Mouse (Mus musculus): ENCODE measurements around the gene Kcnj2. TPM values are rescaled to one million over a fixed set of nuclear protein-coding genes. Genes with fewer than 3 reads are reported as not detected.
A peak's percentile ranks its signal among the peaks of the same experiment; 100 is the strongest.

Kcnj2 gene
- total RNA-seq (2017) = 68.8 and 69.0 TPM in 2 replicates

DNA sequence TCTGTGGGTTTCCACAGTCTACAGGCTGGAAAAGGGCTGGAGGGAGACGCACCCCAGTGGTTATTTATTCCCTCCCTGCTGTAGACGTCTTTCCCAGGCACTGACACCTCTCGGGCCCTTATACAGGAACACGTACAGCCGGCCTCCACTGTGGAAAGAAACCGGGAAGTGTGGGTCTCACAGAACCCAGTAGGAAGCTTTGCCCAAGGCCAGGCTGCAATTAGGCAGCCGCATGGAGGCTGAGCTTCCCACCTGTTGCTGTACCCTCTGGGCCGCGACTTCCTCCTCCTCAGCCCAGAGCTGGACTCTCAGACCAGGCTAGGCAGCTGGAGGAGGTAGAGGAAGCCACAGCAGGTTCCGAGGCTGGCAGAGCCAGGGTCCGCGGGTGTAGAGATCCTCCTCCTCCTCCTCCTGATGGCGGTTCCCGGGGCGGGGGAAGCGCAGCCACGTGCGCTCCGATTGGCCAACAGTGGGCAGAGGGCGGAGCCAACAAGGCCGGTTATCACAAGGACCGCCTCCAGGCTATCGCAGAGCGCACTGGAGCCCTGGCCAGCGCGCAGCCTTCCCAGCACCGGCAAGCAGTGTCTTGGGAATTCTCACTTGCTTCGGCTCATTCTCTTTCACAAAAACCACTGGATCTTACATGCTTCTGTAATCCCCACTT, at the start of gene Kcnj2:
Kcnj2 (plus strand) TSS at position 530 of the 664 bp plus-strand sequence.
- peak; percentile 93 for ATAC-seq (ENCODE audit: extremely low read depth, insufficient number of reproducible peaks, low FRiP score, poor library complexity, severe bottlenecking)

- ATAC-seq (ENCODE audit: extremely low read depth, insufficient number of reproducible peaks, low FRiP score, poor library complexity, severe bottlenecking) = no peak
Observed at GRCm38 (mm10) chr11:111016206-111016605, 49.8 kb upstream of the Kcnj2 start.

- no peak for ATAC-seq (ENCODE audit: extremely low read depth, insufficient number of reproducible peaks, low FRiP score, poor library complexity, severe bottlenecking)
Observed at GRCm38 (mm10) chr11:111020211-111020610, 45.8 kb upstream of the Kcnj2 start.

GRCm38 (mm10) chr11:111022681-111023281, 43.2 kb upstream of the Kcnj2 start:
- no peak for ATAC-seq (ENCODE audit: extremely low read depth, insufficient number of reproducible peaks, low FRiP score, poor library complexity, severe bottlenecking)

DNA sequence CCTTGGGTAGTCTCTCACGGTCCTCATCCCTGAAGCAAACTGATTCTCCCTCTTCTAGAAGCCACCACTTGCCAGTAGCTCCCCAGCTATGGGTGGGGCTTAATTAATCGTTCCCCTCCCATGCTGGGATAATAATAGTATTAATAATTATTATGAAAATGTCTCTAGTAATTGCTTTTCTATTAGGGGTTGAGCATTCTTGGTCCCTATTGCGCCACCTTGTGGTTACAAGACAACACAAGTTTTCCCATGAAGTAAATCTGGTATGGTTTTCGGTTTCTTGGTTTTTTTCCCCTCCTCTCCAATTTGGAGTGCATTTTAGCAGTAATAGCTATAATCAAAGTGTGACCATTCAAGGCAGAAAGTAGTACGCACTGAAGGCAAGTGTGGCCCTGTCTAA, 23.8 kb upstream of the Kcnj2 start:
- ATAC-seq (ENCODE audit: extremely low read depth, insufficient number of reproducible peaks, low FRiP score, poor library complexity, severe bottlenecking) = peak; percentile 44; the same call in 1 of the 2 replicates

DNA sequence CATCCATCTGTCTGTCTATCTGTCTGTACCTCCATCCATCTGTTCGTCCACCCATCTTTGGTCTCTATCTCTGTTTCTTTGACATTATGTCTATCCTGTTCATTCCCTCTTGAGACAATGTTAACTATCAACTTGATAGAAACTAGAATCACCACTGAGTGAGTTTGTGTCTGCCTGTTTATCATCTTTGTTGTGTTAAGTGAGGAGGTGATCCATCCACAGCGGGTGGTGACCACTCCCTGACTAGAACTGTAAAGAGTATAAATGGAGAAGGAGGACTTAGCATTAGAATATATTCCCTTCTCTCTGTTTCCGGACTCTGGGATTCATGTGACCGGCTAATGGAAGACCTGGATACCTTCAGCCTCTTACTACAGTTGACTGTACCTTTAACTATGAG, 22.7 kb upstream of the Kcnj2 start:
- ATAC-seq (ENCODE audit: extremely low read depth, insufficient number of reproducible peaks, low FRiP score, poor library complexity, severe bottlenecking) = no peak

DNA sequence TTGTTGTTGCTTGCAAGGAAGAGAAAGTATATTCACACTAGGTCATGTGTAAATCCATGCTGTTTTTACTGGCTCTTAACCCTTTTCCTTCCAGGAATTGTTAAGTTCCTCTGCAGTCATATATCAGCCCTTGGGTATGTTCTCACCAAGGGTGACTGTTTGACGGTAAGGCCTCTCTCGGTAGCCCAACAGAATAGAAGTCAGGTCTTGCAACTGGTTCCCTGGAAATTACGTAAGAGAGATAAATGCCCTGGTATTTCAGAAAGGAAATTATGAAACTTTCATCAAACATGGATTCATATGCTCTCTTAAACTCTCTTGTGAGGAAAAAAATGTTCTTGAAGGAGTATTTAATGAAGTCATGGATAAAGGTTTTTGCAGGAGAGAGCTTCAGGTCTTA, 11.7 kb upstream of the Kcnj2 start:
- no peak for ATAC-seq (ENCODE audit: extremely low read depth, insufficient number of reproducible peaks, low FRiP score, poor library complexity, severe bottlenecking)

- peak; percentile 45; the same call in 1 of the 2 replicates for ATAC-seq (ENCODE audit: extremely low read depth, insufficient number of reproducible peaks, low FRiP score, poor library complexity, severe bottlenecking)
Observed at GRCm38 (mm10) chr11:111054854-111055822, 10.8 kb upstream of the Kcnj2 start.

GRCm38 (mm10) chr11:111056030-111056429, 9.9 kb upstream of the Kcnj2 start:
- no peak for ATAC-seq (ENCODE audit: extremely low read depth, insufficient number of reproducible peaks, low FRiP score, poor library complexity, severe bottlenecking)

GRCm38 (mm10) chr11:111057435-111057834, 8.5 kb upstream of the Kcnj2 start:
- no peak for ATAC-seq (ENCODE audit: extremely low read depth, insufficient number of reproducible peaks, low FRiP score, poor library complexity, severe bottlenecking)

DNA sequence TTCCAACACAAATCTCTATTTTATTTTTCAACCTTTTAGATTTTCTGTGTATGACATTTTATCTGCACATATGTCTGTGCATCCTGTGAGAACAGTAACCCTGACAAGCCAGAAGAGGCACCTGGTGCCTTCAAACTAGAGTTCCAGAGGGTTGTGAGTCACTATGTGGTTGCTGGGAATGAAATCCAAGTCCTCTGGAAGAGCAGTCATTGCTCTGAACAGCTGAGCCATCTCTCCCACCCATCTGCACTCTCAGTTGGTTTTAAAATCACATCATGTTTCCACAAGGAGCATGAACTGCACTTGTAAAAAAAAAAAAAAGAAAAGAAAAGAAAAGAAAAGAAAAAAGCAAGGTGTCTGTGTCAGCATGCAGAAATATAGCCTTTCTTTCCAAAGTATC, 6.5 kb upstream of the Kcnj2 start:
- no peak for ATAC-seq (ENCODE audit: extremely low read depth, insufficient number of reproducible peaks, low FRiP score, poor library complexity, severe bottlenecking)

DNA sequence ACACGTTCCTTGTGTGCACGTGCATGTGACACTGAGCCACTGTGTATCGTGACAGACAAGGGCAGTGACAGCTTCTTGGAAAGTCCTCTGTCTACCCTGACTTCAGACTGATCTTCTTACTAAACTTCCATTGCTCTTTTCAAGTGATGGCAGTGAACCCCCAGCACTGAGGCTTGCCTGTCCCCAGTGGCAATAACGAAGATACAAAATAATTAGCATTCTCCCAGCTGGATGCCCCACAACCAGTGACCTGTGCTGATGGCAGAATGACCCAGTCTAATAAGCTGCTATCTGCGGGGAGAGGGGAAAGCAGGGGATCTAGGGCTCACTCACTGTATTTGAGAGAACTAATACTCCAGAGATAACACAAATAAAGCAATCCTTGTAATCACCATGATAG, 5.7 kb upstream of the Kcnj2 start:
- ATAC-seq (ENCODE audit: extremely low read depth, insufficient number of reproducible peaks, low FRiP score, poor library complexity, severe bottlenecking) = no peak

DNA sequence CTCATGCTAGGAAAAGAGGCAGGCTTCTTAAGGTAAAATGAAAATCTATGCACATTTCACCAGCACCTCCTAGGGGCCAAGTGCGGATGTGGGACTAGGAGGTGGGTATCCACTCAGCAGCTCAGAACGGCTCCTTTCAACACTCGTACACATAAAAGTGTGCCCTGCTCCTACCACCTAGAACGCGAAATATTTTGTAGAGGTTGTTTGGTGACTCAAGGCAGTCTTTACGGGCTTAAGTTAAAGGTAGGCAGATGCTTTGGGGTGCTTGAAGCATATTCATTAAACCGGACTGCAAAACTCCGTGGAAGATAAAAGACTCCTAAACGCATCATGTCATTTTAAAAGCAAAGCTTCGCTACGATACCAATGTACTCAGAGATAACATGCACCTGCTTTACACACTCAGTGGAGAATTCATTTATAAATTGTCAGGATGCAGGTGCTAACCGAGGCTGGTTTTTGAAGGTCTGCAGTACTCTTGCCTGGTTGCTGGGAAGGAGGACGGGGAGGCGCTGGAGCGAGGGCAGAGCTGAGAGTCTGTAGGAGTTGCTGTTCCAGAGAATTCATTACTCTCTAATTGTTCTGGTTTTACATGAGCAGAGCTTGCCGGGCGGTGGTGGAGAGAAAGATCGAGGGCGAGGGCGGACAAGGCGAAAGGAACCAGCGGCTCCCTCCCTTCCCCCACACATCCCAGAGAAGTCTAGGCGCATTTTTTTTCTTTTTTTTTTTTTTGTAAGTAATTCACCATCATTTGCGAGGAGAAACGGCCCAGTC, 1.0 kb upstream of the Kcnj2 start:
- peak; percentile 62 for ATAC-seq (ENCODE audit: extremely low read depth, insufficient number of reproducible peaks, low FRiP score, poor library complexity, severe bottlenecking)

- ATAC-seq (ENCODE audit: extremely low read depth, insufficient number of reproducible peaks, low FRiP score, poor library complexity, severe bottlenecking) = peak; percentile 13; the same call in 1 of the 2 replicates
Observed at GRCm38 (mm10) chr11:111066299-111066691, 331 bp downstream of the Kcnj2 start.

DNA sequence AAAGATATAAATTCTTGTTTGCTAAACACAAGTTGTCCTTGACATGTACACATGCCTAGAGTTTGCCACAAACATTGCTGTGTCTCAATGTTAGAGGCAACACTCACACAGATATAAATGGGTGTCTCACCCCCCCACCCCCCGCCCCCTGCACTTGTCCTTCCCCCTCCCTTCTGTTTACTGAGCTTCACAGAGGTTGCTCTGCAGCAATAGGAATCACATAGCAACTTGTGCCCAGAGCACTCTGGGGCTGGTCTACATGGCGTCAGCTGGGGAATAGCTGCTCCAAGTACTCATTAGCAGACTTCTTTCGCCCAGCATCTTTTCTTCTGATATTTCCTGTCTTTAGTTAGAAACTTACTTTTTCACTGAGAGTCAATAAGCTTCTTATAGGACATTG, 1.8 kb downstream of the Kcnj2 start:
- no peak for ATAC-seq (ENCODE audit: extremely low read depth, insufficient number of reproducible peaks, low FRiP score, poor library complexity, severe bottlenecking)

GRCm38 (mm10) chr11:111070460-111070859, 4.5 kb downstream of the Kcnj2 start:
- ATAC-seq (ENCODE audit: extremely low read depth, insufficient number of reproducible peaks, low FRiP score, poor library complexity, severe bottlenecking) = no peak

- no peak for ATAC-seq (ENCODE audit: extremely low read depth, insufficient number of reproducible peaks, low FRiP score, poor library complexity, severe bottlenecking)
Observed at GRCm38 (mm10) chr11:111074131-111074530, 8.2 kb downstream of the Kcnj2 start.

DNA sequence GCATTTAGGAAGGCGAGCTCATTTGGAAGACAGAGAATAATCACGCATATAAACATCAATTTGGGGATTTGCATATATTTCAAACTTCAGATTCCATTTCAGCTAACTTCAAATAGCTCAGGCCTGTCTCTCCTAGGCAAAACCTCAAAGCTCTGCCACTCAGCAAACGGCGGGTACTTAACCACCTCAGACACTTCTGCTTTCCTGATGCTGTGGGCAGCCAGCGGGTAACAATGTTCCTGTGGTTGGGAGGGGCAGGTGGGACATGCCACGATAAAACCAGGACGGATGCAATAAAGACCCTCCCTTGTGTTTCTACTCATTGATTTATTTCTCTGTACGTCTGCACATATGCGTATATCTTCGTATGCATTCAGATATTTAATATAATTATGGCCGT, 12.1 kb downstream of the Kcnj2 start:
- ATAC-seq (ENCODE audit: extremely low read depth, insufficient number of reproducible peaks, low FRiP score, poor library complexity, severe bottlenecking) = 0 out of 2 replicates have a peak, but pooled peaks have one; percentile 44

DNA sequence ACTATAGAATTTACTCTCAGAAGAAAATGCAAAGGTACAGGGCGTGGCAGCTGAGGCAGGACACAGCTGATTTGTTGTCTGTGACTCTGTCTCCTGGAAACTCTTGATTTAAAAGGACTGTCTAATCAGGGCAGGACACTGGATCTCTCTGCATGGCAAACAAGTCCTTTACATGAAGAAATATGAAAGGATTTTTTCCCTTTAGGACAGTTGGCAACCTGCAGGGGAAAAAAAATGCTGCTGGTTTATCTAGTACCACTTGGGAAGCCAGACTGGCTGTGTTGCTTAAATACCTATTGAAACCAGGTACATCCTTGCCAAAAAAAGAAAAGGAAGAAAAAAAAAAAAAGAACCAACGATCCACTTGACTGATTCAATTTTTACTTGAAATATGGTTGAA, 17.0 kb downstream of the Kcnj2 start:
- ATAC-seq (ENCODE audit: extremely low read depth, insufficient number of reproducible peaks, low FRiP score, poor library complexity, severe bottlenecking) = no peak

All from neutrophil, adult 5-6 weeks (primary cell).